Mouse (Mus musculus): Measurements from ENCODE around the gene Alk. TPM values are rescaled to one million over a fixed set of nuclear protein-coding genes. Genes with fewer than 3 reads are reported as not detected.

Alk gene
- polyA plus RNA-seq, 1 experiment, result not detected

GRCm38 (mm10) chr17:72527481-72527880 lies 76.9 kb downstream of the Alk start:
- no peaks in the 10 kb centered on the region for H3K36me3 ChIP-seq (ENCODE audit: control insufficient read depth, insufficient read depth)
- no peaks in the 10 kb centered on the region for H3K27me3 ChIP-seq (ENCODE audit: control insufficient read depth, insufficient read depth, insufficient read length)
- no peak overlapping the region for H3ac ChIP-seq (ENCODE audit: control insufficient read depth, insufficient read length, low read depth)
- no peaks in the 10 kb centered on the region for H3K79me2 ChIP-seq (ENCODE audit: control insufficient read depth, insufficient read depth)
- no peak for TF ChIP-seq FOSL1 (IDR thresholded peaks at IDR 0.05; ENCODE audit: insufficient read depth, low read length, poor library complexity, severe bottlenecking)
- no peak for TF ChIP-seq MAX (IDR thresholded peaks at IDR 0.05)
- TF ChIP-seq MYOG (IDR thresholded peaks at IDR 0.05; ENCODE audit: control insufficient read depth, extremely low read depth, insufficient read length), result no peak
- TF ChIP-seq MYOD1 (IDR thresholded peaks at IDR 0.05; ENCODE audit: control insufficient read depth, insufficient read length, low read depth), result no peak
- TF ChIP-seq CEBPB (IDR thresholded peaks at IDR 0.05; ENCODE audit: low read depth), result no peak
- no peak for TF ChIP-seq USF1 (IDR thresholded peaks at IDR 0.05; ENCODE audit: low read depth)
- TF ChIP-seq CTCF (IDR thresholded peaks at IDR 0.05; ENCODE audit: control insufficient read depth, insufficient read depth, insufficient read length), result no peak
- H3K79me3 ChIP-seq (ENCODE audit: low read depth), result no peaks in the 10 kb centered on the region
- no peak overlapping the region for H3K4me3 ChIP-seq (ENCODE audit: insufficient read depth, poor library complexity, severe bottlenecking)

GRCm38 (mm10) chr17:72526356-72526755 lies 78.1 kb downstream of the Alk start:
- no peak overlapping the region for H3K4me3 ChIP-seq (ENCODE audit: insufficient read depth, poor library complexity, severe bottlenecking)
- no peaks in the 10 kb centered on the region for H3K27me3 ChIP-seq (ENCODE audit: control insufficient read depth, insufficient read depth, insufficient read length)
- H3K79me2 ChIP-seq (ENCODE audit: control insufficient read depth, insufficient read depth), result no peaks in the 10 kb centered on the region
- no peaks in the 10 kb centered on the region for H3K79me3 ChIP-seq (ENCODE audit: low read depth)
- H3ac ChIP-seq (ENCODE audit: control insufficient read depth, insufficient read length, low read depth), result no peak overlapping the region
- H3K36me3 ChIP-seq (ENCODE audit: control insufficient read depth, insufficient read depth), result no peaks in the 10 kb centered on the region
- TF ChIP-seq MYOD1 (IDR thresholded peaks at IDR 0.05; ENCODE audit: control insufficient read depth, insufficient read length, low read depth) (no peak), CTCF (IDR thresholded peaks at IDR 0.05; ENCODE audit: control insufficient read depth, insufficient read depth, insufficient read length) (no peak), MYOG (IDR thresholded peaks at IDR 0.05; ENCODE audit: control insufficient read depth, extremely low read depth, insufficient read length) (no peak), FOSL1 (IDR thresholded peaks at IDR 0.05; ENCODE audit: insufficient read depth, low read length, poor library complexity, severe bottlenecking) (no peak), USF1 (IDR thresholded peaks at IDR 0.05; ENCODE audit: low read depth) (no peak), MAX (IDR thresholded peaks at IDR 0.05) (no peak), CEBPB (IDR thresholded peaks at IDR 0.05; ENCODE audit: low read depth) (no peak)

- Histone ChIP-seq H3K36me3 (ENCODE audit: control insufficient read depth, insufficient read depth) (no peaks in the 10 kb centered on the region), H3ac (ENCODE audit: control insufficient read depth, insufficient read length, low read depth) (no peak overlapping the region), H3K27me3 (ENCODE audit: control insufficient read depth, insufficient read depth, insufficient read length) (no peaks in the 10 kb centered on the region), H3K79me2 (ENCODE audit: control insufficient read depth, insufficient read depth) (no peaks in the 10 kb centered on the region), H3K4me3 (ENCODE audit: insufficient read depth, poor library complexity, severe bottlenecking) (no peak overlapping the region), H3K79me3 (ENCODE audit: low read depth) (no peaks in the 10 kb centered on the region)
- TF ChIP-seq MYOG (IDR thresholded peaks at IDR 0.05; ENCODE audit: control insufficient read depth, extremely low read depth, insufficient read length) (no peak), MYOD1 (IDR thresholded peaks at IDR 0.05; ENCODE audit: control insufficient read depth, insufficient read length, low read depth) (no peak), CEBPB (IDR thresholded peaks at IDR 0.05; ENCODE audit: low read depth) (no peak), USF1 (IDR thresholded peaks at IDR 0.05; ENCODE audit: low read depth) (no peak), CTCF (IDR thresholded peaks at IDR 0.05; ENCODE audit: control insufficient read depth, insufficient read depth, insufficient read length) (no peak), MAX (IDR thresholded peaks at IDR 0.05) (no peak), FOSL1 (IDR thresholded peaks at IDR 0.05; ENCODE audit: insufficient read depth, low read length, poor library complexity, severe bottlenecking) (no peak)
Measured at GRCm38 (mm10) chr17:72524839-72525238, 79.6 kb downstream of the Alk start.

- no peaks in the 10 kb centered on the region for H3K27me3 ChIP-seq (ENCODE audit: control insufficient read depth, insufficient read depth, insufficient read length)
- no peak overlapping the region for H3K4me3 ChIP-seq (ENCODE audit: insufficient read depth, poor library complexity, severe bottlenecking)
- no peak overlapping the region for H3ac ChIP-seq (ENCODE audit: control insufficient read depth, insufficient read length, low read depth)
- TF ChIP-seq MAX (IDR thresholded peaks at IDR 0.05), result no peak
- TF ChIP-seq FOSL1 (IDR thresholded peaks at IDR 0.05; ENCODE audit: insufficient read depth, low read length, poor library complexity, severe bottlenecking), result no peak
- no peak for TF ChIP-seq CEBPB (IDR thresholded peaks at IDR 0.05; ENCODE audit: low read depth)
- no peak for TF ChIP-seq MYOG (IDR thresholded peaks at IDR 0.05; ENCODE audit: control insufficient read depth, extremely low read depth, insufficient read length)
- TF ChIP-seq USF1 (IDR thresholded peaks at IDR 0.05; ENCODE audit: low read depth), result no peak
- TF ChIP-seq MYOD1 (IDR thresholded peaks at IDR 0.05; ENCODE audit: control insufficient read depth, insufficient read length, low read depth), result no peak
- TF ChIP-seq CTCF (IDR thresholded peaks at IDR 0.05; ENCODE audit: control insufficient read depth, insufficient read depth, insufficient read length), result no peak
- H3K79me2 ChIP-seq (ENCODE audit: control insufficient read depth, insufficient read depth), result no peaks in the 10 kb centered on the region
- H3K36me3 ChIP-seq (ENCODE audit: control insufficient read depth, insufficient read depth), result no peaks in the 10 kb centered on the region
- H3K79me3 ChIP-seq (ENCODE audit: low read depth), result no peaks in the 10 kb centered on the region
Measured at GRCm38 (mm10) chr17:72523006-72523405, 81.4 kb downstream of the Alk start.

GRCm38 (mm10) chr17:72522381-72522780 lies 82.0 kb downstream of the Alk start:
- no peaks in the 10 kb centered on the region for H3K79me3 ChIP-seq (ENCODE audit: low read depth)
- H3ac ChIP-seq (ENCODE audit: control insufficient read depth, insufficient read length, low read depth), result no peak overlapping the region
- H3K27me3 ChIP-seq (ENCODE audit: control insufficient read depth, insufficient read depth, insufficient read length), result no peaks in the 10 kb centered on the region
- H3K79me2 ChIP-seq (ENCODE audit: control insufficient read depth, insufficient read depth), result no peaks in the 10 kb centered on the region
- no peak overlapping the region for H3K4me3 ChIP-seq (ENCODE audit: insufficient read depth, poor library complexity, severe bottlenecking)
- H3K36me3 ChIP-seq (ENCODE audit: control insufficient read depth, insufficient read depth), result no peaks in the 10 kb centered on the region
- TF ChIP-seq MYOD1 (IDR thresholded peaks at IDR 0.05; ENCODE audit: control insufficient read depth, insufficient read length, low read depth) (no peak), USF1 (IDR thresholded peaks at IDR 0.05; ENCODE audit: low read depth) (no peak), FOSL1 (IDR thresholded peaks at IDR 0.05; ENCODE audit: insufficient read depth, low read length, poor library complexity, severe bottlenecking) (no peak), CEBPB (IDR thresholded peaks at IDR 0.05; ENCODE audit: low read depth) (no peak), CTCF (IDR thresholded peaks at IDR 0.05; ENCODE audit: control insufficient read depth, insufficient read depth, insufficient read length) (no peak), MAX (IDR thresholded peaks at IDR 0.05) (no peak), MYOG (IDR thresholded peaks at IDR 0.05; ENCODE audit: control insufficient read depth, extremely low read depth, insufficient read length) (no peak)

- no peaks in the 10 kb centered on the region for H3K79me2 ChIP-seq (ENCODE audit: control insufficient read depth, insufficient read depth)
- no peak overlapping the region for H3ac ChIP-seq (ENCODE audit: control insufficient read depth, insufficient read length, low read depth)
- no peaks in the 10 kb centered on the region for H3K36me3 ChIP-seq (ENCODE audit: control insufficient read depth, insufficient read depth)
- no peak overlapping the region for H3K4me3 ChIP-seq (ENCODE audit: insufficient read depth, poor library complexity, severe bottlenecking)
- TF ChIP-seq MYOD1 (IDR thresholded peaks at IDR 0.05; ENCODE audit: control insufficient read depth, insufficient read length, low read depth) (no peak), MYOG (IDR thresholded peaks at IDR 0.05; ENCODE audit: control insufficient read depth, extremely low read depth, insufficient read length) (no peak), CEBPB (IDR thresholded peaks at IDR 0.05; ENCODE audit: low read depth) (no peak), CTCF (IDR thresholded peaks at IDR 0.05; ENCODE audit: control insufficient read depth, insufficient read depth, insufficient read length) (no peak), MAX (IDR thresholded peaks at IDR 0.05) (no peak), USF1 (IDR thresholded peaks at IDR 0.05; ENCODE audit: low read depth) (no peak), FOSL1 (IDR thresholded peaks at IDR 0.05; ENCODE audit: insufficient read depth, low read length, poor library complexity, severe bottlenecking) (no peak)
- H3K79me3 ChIP-seq (ENCODE audit: low read depth), result no peaks in the 10 kb centered on the region
- H3K27me3 ChIP-seq (ENCODE audit: control insufficient read depth, insufficient read depth, insufficient read length), result no peaks in the 10 kb centered on the region
Measured at GRCm38 (mm10) chr17:72521353-72521752, 83.1 kb downstream of the Alk start.

All from C2C12 (cell line).